Comparison of ENCODE assay signal across 8 mouse cellular contexts in the genomic region with DNA sequence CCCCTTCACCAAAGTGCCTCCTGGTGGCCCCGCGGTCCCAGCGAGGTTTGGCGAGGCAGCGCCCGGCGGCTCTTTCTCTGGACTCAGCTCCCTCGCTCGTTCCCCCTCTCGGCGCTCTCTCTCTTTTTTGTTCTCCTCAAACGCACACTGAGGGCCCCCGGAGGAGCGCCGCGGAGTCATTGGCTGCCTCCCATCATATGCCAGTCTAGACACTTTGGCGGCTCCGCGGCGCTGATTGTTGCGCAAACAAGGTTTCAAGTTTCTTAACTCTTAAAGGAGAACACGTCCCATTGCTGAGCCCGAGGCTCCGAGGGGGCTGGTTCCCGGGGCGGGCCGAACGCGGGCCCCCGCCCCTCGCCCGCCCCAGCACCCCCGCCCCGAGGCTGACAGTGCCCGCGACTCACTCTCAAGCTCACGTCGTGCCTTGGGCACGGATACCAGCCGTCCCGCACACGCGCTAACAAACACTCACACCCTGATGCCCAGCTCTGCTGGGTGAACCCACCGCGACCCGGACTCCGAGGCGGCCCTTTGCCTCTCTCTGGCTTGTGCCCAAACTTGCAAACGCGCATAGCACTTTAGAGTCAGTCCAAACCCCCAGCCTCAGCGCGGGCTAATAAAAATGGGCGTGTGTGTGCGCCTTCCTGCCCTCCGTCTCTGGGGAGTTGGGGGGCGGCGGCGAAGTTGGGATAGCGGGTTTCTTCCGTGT. TPM values are rescaled to one million over a fixed set of nuclear protein-coding genes. Genes with fewer than 3 reads are reported as not detected.
DNase-seq lines count a peak whose midpoint lies in the region; ATAC-seq and TF ChIP-seq lines count a peak whose summit lies in the region.

Smad6 (minus strand) TSS at position 207 of the 709 bp plus-strand sequence.

- peak; percentile 80 for ATAC-seq in hindbrain, postnatal 0 days
- ATAC-seq in megakaryocyte, adult 5-6 weeks (ENCODE audit: poor library complexity, severe bottlenecking), result peak; percentile 57

- peak; percentile 52 for DNase-seq in T-cell, adult 2 months (ENCODE audit: low spot score)
- peak; percentile 36 to 61 for DNase-seq in cerebellum, postnatal 4 days (ENCODE audit: low spot score in 2 of 2)
- peak; percentile 79 to 90 for DNase-seq in gastrocnemius, adult 8-10 months (ENCODE audit: low spot score in 2 of 2)
- DNase-seq in hindbrain, postnatal 0 days (ENCODE audit: low spot score), result peak; percentile 88
- peak; percentile 49 to 69 for DNase-seq in left cerebral cortex, adult 2 months (ENCODE audit: extremely low spot score in 1 of 2, low spot score in 2 of 2)
- DNase-seq in right cerebral cortex, postnatal 10 days (ENCODE audit: low spot score in 2 of 2), result peak; percentile 88
- DNase-seq in urinary bladder, postnatal 4 days (ENCODE audit: low spot score in 2 of 2), result peak; percentile 92 to 93

- H3K36me3 ChIP-seq in hindbrain, postnatal 0 days (ENCODE audit: insufficient read depth, low read length), result no peaks in the 10 kb centered on the region

- H3K9ac ChIP-seq in hindbrain, postnatal 0 days (replicated peaks; ENCODE audit: low read length), result peak within 1 kb of the TSS; percentile 63

- peak within 1 kb of the TSS; percentile 66; the same call in 1 of the 2 replicates for H3K27ac ChIP-seq in hindbrain, postnatal 0 days
- peak within 1 kb of the TSS; percentile 33 for H3K27ac ChIP-seq in left cerebral cortex, adult 2 months

- H3K9me3 ChIP-seq in hindbrain, postnatal 0 days (ENCODE audit: low read length), result no peaks in the 10 kb centered on the region

- H3K4me3 ChIP-seq in hindbrain, postnatal 0 days (ENCODE audit: low read length), result peak within 1 kb of the TSS; percentile 44
- peak within 1 kb of the TSS; percentile 39 for H3K4me3 ChIP-seq in left cerebral cortex, adult 2 months

- H3K4me1 ChIP-seq in hindbrain, postnatal 0 days (ENCODE audit: insufficient read depth, low read length), result peaks cover 14% of the 10 kb centered on the region; the same call in 1 of the 2 replicates

- intact Hi-C loops in left cerebral cortex, adult 2 months (cut with DNase I), result loop anchor here (2.0 to 10.0 kb wide), 2 partner anchors 63 to 877 kb away; partner anchors contain the start of gene Skor1

- WGBS in hindbrain, postnatal 0 days, result under 1% methylated on average over 56 of the region's 60 CpGs

- TF ChIP-seq CTCF in hindbrain, postnatal 0 days (IDR thresholded peaks at IDR 0.05; ENCODE audit: low read depth), result 0 out of 2 replicates have a peak, but pooled peaks have one; percentile 10
- no peak; the same call in 1 of the 2 replicates for TF ChIP-seq CTCF in left cerebral cortex, adult 2 months (IDR thresholded peaks at IDR 0.05)

- peak within 1 kb of the TSS; percentile 59 for H3K4me2 ChIP-seq in hindbrain, postnatal 0 days (ENCODE audit: low read depth, low read length)

- peaks cover 15% of the 10 kb centered on the region; the same call in 1 of the 2 replicates for H3K27me3 ChIP-seq in hindbrain, postnatal 0 days (ENCODE audit: insufficient read depth, low read length)

RNA-seq across cellular contexts. Expression of gene Smad6, which starts in this region (rescaled TPM):
- total RNA-seq in gastrocnemius, adult 8-10 months (2022), result 1 to 10 TPM; 3.2 to 5.1 (median 3.6) TPM
- 11.9 and 13.2 TPM in 2 replicates for total RNA-seq in hindbrain, postnatal 0 days (2014; rRNA removed)
- 1.3 and 1.7 TPM in 2 replicates for polyA plus RNA-seq in hindbrain, postnatal 0 days (2015; fragmentation: Nextera tagmentation; extraction: Ambion mirVana)
- total RNA-seq in left cerebral cortex, adult 2 months (2021), result 1 to 10 TPM; 2.6 to 2.8 TPM
- total RNA-seq in megakaryocyte, adult 5-6 weeks (2015), result 0.52 and 0.96 TPM in 2 replicates
- 1.3 and 1.7 TPM in 2 replicates for total RNA-seq in megakaryocyte, adult 5-6 weeks (2017)

Comparison
In these comparisons a context has a peak if more than half of its experiments do, and no peak if none do; other contexts are left out.
1. Peak in every context shown above with its lines: DNase-seq, ATAC-seq, H3K4me3 ChIP-seq and H3K27ac ChIP-seq.